Mouse (Mus musculus) left cerebral cortex, postnatal 4 days (tissue): ENCODE results near the gene Zfp213. TPM values are rescaled to one million over a fixed set of nuclear protein-coding genes. Genes with fewer than 3 reads are reported as not detected.
"Not testable (repeated sequence)": the region's sequence is repeated elsewhere in the genome, so short reads cannot be mapped to it uniquely, and the experiment has no call there.

ENCODE experiments used
- DNase-seq: peaks from one replicate; pipeline ENCODE4 v3.0.0-alpha.2; 2022
- intact Hi-C: fragments of 180-260 bp; cut with DNase I; formaldehyde crosslinking; loops from one replicate; pipeline ENCODE4 v1.15.1; 2025
- total RNA-seq, 2 experiments: library from RNA; stranded (reverse); gene quantifications; 2 replicates each; pipeline ENCODE4 v1.2.3; 2021

The Zfp213 gene
- total RNA-seq, 2 experiments from 2014 or later: 6.4 to 7.3 TPM

DNA sequence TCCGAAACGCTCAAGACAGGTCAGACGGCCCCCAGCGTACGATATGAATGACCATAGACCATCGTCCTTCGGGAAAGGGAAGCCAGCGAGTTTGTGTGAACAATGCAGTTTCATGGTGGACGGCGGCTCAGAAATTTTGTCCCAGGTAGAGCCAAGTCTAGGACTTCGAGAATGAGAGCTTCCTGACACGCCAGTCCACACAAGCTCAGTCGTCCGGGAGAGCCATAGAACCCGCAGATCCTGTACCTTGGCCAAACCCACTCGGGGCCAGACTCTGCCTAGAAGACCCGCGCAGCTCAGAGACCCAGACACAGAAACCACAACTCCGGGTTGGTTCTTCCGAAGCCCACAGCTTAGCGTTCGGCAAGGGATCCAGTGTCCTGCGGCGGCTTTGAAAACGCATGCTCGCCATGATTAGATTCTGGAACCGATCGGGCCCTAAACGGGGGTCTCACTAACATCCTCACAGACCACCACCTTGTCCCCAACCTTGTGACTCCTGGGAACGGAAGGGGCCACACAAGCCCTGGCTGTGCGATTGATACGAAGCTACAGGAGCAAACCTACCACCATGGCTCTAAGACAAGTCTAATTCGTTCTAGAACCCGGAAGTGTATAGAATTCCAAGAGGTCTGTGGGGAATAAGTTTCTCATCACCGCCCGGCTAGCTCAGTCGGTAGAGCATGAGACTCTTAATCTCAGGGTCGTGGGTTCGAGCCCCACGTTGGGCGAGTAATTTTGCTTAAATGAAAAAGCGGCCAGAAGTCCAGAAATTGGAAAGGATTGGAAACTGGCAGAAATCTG, 17.1 kb downstream of the Zfp213 start:
- intact Hi-C loops: loop anchor here (10.0 kb wide), 1 partner anchor 352 kb away; the partner anchor contains the start of gene Zfp40
- peak; percentile 72 for DNase-seq

DNA sequence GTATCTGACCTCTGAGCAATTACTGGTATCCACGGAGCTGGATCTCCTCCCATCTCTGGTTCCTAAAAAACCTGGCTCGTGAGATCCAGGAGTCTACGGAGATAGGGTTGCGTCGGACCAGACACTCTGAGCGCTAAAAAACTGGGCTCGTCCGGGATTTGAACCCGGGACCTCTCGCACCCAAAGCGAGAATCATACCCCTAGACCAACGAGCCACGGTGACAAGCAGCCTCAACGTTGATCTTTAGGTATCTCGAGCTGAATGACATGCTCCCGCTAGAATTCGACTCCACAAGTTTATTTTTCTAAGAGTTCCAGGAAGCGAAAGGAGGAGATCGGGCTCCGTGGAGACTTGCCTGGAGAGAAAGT, 17.7 kb downstream of the Zfp213 start:
- peak; percentile 51 for DNase-seq
- intact Hi-C loops: loop anchor here (10.0 kb wide), 1 partner anchor 352 kb away; the partner anchor contains the start of gene Zfp40

DNA sequence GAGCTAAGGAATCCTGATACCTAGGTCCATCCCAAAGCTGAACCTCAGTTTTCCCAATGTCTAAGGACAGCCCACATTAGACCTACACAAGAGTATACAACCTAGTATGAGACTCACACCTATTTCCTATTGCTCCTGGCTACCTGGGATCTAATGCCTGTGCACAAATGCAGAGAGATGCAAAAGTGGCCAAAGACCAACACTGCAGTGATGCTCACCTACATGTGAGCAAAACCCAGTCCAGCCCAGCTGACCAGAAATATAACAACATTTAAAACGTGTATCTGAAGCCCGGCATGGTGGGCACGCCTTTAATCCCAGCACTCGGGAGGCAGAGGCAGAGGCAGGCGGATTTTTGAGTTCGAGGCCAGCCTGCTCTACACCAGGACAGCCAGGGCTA, 18.2 kb downstream of the Zfp213 start:
- intact Hi-C loops: loop anchor here (10.0 kb wide), 1 partner anchor 351 kb away; the partner anchor contains the start of gene Zfp40
- DNase-seq: no peak

DNA sequence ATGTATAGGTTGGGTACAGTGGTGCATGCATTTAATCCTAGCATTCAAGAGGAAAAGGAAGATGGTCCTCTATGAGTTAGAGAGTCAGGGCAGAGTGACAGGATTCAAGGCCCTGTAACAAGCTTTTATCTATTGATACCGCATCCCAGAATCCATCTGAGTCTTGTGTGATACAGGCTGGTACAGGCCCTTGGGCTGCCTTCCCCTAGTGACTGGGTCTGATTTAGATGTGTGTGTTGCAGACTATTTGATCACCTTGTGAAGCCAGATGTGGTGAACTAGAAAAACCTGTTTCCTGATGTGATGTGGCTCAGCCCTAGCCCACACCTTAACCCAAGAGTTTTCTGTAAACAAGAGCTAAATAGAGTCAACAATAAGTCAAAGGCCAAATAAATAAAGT, 19.3 kb downstream of the Zfp213 start:
- DNase-seq: no peak
- intact Hi-C loops: loop anchor here (10.0 kb wide), 1 partner anchor 350 kb away; the partner anchor contains the start of gene Zfp40

DNA sequence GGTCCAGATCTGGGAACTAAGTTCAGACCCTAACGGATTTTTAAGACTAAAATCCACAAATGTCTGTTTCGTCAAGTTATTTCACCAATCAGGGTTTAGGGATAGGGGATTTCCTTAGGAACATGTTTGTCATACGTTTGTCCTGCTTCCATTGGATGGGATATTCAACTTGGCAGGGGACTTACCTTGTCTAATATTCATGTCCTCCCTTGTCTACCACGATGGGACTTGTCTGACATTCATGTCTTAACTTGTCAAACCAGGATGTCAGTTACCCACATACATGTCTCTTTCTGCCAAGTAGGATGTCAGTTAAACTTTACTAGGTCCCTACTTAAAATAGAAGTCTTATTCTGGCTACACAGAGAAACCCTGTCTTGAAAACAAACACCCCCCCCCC, 20.1 kb downstream of the Zfp213 start:
- DNase-seq: no peak
- intact Hi-C loops: loop anchor here (10.0 kb wide), 1 partner anchor 349 kb away; the partner anchor contains the start of gene Zfp40

DNA sequence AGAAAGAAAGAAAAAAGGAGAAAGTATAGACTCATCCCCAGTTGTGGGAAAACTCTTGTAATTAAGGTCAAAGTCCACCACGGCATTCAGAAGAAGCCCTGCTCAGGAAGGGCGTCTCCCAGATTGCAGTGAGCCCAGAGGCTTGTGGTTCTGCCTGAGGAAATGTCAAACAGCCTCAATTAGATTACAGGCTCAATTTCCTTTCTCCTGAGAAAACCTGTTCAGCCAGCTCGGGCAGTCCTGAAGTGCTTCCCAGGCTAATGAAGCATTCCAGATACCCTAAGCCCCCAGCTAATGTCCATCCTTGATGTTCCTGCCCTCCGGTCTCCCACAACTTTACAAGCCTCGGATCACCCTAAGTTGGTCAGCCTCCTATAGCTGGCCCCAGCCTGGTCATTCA, 20.7 kb downstream of the Zfp213 start:
- intact Hi-C loops: loop anchor here (10.0 kb wide), 1 partner anchor 349 kb away; the partner anchor contains the start of gene Zfp40
- DNase-seq: no peak

DNA sequence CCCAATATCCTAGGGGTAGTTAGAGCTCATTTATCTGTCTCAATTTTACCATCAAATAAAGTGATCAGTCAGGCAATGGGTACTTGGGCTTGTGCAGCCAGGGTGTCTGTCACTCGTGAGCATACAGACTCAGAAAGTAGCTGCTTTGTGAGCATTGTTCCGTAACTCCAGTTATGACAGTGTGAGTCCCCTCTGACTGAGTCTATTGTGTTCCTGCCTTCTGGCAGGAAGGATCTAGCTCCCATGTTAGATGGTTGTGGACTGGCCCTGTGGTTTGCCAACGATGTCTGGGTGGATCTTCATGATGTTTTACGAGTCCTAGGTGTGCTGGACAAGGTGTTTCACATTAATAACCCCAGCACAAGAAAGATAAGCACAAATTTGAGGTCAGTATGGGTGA, 21.2 kb downstream of the Zfp213 start:
- intact Hi-C loops: loop anchor here (10.0 kb wide), 1 partner anchor 348 kb away; the partner anchor contains the start of gene Zfp40
- DNase-seq: no peak

DNA sequence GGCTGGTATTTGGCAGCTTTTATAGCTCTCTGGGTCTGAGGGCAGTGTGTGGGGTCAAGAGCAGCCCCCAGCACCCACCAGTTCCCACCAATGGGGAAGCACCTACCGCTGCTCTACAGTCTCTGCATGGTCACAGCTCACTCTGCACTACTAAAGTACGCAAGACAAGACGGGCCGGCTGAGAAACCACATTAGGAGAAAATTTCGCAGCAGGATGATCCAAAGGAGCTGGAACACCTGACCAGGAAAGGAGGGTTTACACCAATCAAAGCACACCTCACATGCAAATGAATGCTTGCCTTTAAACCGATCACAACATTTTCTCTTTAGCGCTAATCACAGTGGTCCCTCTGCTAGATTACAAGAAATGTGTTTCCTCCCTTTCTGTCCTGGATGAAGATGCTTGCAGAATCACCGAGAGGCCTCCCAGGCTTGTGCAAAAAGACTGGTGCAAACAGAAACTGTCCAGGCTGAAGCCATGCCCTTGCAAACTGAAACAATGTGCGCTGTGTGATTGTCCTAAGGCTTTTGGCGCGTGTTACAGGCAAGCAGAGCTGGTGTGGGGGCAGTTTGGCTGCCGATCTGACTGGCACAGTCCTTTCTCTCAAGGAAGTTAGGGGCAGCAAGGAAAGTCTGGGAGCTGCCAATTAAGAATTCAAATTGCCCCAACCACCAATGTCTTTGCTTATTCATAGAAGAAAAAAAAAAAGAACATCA, 21.9 kb downstream of the Zfp213 start:
- intact Hi-C loops: loop anchor here (10.0 kb wide), 1 partner anchor 347 kb away; the partner anchor contains the start of gene Zfp40
- no peak for DNase-seq

DNA sequence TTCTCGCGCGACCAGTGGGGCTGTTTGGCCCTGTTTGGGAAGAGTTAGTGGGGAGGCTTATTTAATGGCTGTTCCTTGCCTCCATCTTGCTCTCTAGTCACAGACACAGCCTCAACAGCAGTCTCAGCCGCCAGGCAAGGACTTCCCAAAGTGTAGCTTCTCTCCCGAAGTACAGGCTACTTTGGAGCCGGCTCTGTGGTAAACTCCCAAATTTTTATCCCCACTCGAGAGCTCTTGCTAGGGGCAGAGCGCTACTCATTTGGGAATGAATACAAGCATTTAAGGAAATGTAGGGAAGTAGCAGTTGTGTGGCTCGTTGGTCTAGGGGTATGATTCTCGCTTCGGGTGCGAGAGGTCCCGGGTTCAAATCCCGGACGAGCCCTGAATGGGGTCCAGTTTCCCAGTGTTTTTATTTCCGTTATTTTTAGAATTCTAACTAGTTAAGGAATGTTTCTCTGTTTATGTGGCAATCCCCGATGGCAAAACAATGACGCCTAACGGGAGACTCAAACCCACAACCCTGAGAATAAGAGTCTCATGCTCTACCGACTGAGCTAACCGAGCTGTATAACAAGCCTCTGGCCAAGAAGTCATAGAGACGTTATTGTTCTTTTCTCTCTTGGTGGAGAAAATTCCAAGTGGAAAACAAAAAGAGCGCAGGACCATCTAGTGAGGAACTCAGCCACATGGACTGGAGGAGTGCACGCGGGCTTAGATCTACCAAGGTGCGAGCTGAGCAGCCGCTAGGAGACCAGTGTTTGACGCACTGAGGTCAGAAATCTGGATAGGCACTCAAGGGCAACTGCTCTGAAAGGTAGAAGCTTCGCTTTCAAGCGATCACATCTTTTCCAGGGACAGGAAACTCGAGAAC, 23.2 kb downstream of the Zfp213 start:
- intact Hi-C loops: loop anchor here (10.0 kb wide), 1 partner anchor 346 kb away; the partner anchor contains the start of gene Zfp40
- no peak for DNase-seq

DNA sequence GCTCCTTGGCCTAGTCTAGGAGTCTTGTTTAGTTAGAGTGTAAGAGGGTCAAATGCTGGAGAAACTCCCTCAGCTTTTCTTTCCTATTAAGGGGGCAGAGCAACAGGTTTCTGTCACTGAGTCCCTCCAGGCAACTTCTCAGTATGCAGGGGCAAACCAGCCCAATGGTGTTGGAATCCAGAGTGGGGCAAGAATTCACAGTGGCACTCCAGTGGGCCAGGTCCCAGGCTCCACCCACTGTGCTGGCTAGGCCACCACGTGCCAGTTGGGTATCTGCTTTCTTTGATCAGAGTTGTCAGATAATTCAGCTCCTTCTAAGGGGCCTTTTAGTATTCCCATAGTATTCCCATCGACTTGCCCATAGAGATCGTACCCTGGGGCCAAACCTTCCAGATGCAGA, 23.9 kb downstream of the Zfp213 start:
- DNase-seq: no peak
- intact Hi-C loops: loop anchor here (10.0 kb wide), 1 partner anchor 345 kb away; the partner anchor contains the start of gene Zfp40

DNA sequence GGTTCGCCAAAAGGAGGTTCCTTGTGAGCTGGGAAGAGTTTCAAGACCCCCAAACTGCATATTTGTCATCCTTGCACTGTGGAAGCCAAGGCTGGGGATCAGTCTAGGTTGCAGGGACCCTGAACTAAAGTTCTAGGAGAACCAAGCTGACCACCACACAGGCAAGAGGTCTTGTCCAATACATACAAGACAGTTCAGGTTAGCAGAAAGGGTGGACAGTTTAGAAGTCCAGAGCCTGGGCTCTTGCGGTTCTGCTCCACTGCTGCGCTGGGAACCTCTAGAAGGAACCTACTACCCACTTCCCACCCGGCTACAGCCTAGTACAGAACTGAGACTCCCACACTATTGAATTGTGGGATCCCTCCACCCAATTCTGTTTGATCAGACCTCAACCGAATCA, 24.4 kb downstream of the Zfp213 start:
- DNase-seq: no peak
- intact Hi-C loops: loop anchor here (10.0 kb wide), 1 partner anchor 345 kb away; the partner anchor contains the start of gene Zfp40

DNA sequence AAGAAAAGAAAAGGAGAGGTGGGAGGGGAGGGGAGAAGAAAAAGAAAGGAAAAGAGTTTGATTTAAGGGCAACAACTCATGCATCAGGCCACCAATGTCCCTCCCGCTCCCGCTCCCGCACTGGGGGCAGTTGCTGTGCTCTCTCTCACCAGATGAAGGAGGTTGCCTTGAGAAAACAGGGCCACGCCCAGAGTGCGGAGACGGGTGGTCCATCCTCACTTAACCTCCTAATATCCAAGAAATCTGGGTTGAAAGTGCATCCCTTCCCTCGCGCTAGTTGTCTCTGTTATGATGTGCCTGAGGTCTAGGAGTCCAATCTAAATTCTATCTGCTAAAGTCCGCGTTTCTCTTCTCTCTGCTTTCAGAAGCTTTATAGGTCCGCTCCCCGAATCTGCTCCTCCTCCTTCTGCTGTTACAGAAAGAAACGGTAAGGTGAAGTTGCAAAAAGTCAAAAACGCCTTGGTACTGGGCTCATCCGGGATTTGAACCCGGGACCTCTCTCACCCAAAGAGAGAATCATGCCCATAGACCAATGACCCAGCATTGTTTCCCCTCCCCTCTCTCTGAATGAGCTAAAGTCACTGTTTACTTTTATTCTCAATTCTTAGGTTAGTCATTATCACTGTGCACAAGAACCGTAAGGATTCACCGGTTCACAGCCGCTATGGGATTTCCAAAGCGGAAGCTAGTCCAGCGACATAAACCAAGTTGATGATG, 25.6 kb downstream of the Zfp213 start:
- no peak for DNase-seq
- intact Hi-C loops: no loop called here

DNA sequence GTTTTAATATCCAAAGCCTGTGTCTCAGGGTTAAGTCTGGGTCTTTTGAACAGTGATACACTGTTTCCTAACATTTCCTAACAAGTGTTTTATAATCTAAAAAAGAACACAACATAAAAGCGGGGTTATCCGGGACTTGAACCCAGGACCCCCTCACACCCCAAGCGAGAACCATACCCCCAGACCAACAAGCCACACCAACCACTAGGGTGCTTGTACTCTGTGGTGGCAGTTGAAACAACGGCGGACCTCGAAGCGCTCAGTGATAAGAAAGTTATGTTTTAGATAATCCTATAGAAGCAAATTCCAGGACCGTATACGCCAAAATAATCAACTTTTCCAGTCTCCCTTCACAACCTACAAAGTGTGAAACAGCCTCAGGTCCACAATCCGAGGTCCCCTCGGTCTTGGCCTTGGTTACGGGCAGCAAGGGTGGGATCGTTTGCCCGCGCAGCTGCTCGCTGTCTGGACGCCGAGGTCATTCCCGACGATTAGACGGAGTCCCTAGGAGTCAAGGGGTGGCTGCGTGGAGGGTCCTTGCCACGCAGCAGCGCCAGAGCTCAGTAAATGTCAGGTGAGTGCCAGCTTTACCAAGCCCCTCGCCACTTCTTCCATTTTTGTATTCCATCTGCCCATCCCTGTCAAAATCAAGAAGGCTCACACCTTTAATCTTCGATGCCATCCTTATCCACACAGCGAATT, 26.3 kb downstream of the Zfp213 start:
- DNase-seq: no peak
- intact Hi-C loops: no loop called here

DNA sequence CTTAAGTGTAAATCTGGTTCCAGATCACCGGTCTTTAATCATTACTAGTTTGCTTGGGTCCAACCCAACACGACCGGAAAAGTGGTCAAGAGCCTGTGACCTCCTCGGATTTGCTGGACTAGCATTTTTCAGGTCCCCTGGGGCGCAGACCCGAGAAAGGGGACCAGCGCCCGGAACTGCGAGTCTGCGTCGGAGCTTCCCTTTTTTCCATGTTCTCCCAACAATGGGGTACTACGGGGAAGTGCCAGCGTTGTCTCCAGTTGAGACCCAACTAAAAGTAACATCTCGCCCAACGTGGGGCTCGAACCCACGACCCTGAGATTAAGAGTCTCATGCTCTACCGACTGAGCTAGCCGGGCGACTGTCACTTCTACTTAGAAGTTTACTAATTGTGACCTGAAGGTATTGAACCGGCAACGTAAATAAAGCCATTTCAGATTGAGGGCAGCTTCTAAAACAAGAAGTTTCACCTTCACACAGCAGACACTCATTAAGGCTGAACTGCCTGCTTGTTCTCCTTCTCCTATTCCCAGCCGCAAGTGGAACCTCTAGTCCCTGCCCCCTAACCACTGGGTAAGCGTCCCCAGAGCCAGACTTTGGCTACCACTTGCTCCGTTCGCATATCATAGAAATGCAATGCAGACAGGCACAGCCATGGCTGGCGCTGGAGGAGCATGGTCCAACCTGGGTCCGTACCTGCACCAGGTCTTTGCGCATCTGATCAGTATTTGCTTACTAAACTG, 28.8 kb downstream of the Zfp213 start:
- intact Hi-C loops, DNase-seq: not testable (repeated sequence)

DNA sequence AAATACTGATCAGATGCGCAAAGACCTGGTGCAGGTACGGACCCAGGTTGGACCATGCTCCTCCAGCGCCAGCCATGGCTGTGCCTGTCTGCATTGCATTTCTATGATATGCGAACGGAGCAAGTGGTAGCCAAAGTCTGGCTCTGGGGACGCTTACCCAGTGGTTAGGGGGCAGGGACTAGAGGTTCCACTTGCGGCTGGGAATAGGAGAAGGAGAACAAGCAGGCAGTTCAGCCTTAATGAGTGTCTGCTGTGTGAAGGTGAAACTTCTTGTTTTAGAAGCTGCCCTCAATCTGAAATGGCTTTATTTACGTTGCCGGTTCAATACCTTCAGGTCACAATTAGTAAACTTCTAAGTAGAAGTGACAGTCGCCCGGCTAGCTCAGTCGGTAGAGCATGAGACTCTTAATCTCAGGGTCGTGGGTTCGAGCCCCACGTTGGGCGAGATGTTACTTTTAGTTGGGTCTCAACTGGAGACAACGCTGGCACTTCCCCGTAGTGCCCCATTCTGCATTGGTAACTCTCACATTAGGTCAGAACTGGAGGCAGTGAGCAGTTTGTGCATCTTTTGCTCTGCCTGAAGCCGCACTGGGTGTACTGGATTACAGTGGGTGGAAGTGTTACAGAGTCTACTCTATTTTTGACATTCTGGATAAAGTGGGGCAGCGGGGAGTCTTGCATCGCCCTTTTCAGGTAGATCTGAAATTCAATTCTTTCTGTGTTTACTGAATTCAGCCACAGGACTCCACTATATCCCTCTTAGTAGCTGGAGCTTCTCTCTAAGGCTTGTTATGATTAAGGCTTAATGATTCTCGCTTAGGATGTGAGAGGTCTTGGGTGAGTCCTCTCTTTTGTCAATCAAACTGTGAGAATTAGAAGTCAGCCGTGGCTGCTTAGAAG, 30.2 kb downstream of the Zfp213 start:
- DNase-seq, intact Hi-C loops: not testable (repeated sequence)

DNA sequence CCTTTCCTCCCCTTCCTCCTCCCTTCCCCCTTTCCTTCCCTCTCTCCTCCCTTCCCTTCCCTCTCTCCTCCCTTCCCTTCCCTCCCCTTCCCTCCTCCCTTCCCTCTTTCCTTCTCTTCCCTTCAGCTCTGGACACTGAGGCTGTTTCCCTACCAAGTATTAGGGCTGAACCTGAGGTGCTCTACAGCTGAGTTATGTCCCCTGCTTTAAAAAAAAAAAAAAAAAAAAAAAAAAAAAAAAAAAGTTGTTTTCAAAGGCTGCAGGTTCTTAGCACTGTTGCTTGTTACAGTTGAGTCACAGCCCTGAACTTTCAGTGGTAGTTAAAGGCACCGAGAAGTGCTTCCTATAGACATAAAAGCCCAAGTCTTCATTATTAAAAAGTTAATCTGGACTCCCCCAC, 32.6 kb downstream of the Zfp213 start:
- intact Hi-C loops: not testable (repeated sequence)

More for the DNA sequence above, 32.6 kb downstream of the Zfp213 start:
- DNase-seq: not testable (repeated sequence)
